Mouse (Mus musculus) liver, embryonic 15.5 days (tissue): ENCODE measurements around the gene Tigd3. TPM values are rescaled to one million over a fixed set of nuclear protein-coding genes. Genes with fewer than 3 reads are reported as not detected.

Experiments used
- ATAC-seq: fragments of 200-750 bp; cut with Nextera tagmentation; 2 replicates; pipeline ENCODE4 v1.8.0; 2017; ENCODE audit warnings: moderate number of reproducible peaks, mild to moderate bottlenecking, moderate library complexity; ENCODE audit not compliant: insufficient read depth
- H3K27ac ChIP-seq: fragments of 300-500 bp; sonication (generic); replicated peaks from 2 replicates; pipeline ENCODE4 v1.5.1; 2015; ENCODE audit warnings: mild to moderate bottlenecking, inconsistent platforms
- H3K27me3 ChIP-seq: fragments of 300-500 bp; sonication (generic); 2 replicates; pipeline ENCODE4 v1.6.1; 2015; ENCODE audit warnings: mild to moderate bottlenecking, inconsistent platforms
- H3K36me3 ChIP-seq: fragments of 300-500 bp; sonication (generic); replicated peaks from 2 replicates; pipeline ENCODE4 v1.6.1; 2015; ENCODE audit warnings: moderate library complexity, mild to moderate bottlenecking, inconsistent platforms
- H3K4me1 ChIP-seq: fragments of 300-500 bp; sonication (generic); replicated peaks from 2 replicates; pipeline ENCODE4 v1.6.1; 2015; ENCODE audit warnings: inconsistent platforms
- H3K4me2 ChIP-seq: fragments of 300-500 bp; sonication (generic); 2 replicates; pipeline ENCODE4 v1.6.1; 2015; ENCODE audit warnings: moderate library complexity, mild to moderate bottlenecking, inconsistent platforms
- H3K4me3 ChIP-seq: fragments of 300-500 bp; sonication (generic); replicated peaks from 2 replicates; pipeline ENCODE4 v1.5.1; 2015; ENCODE audit warnings: mild to moderate bottlenecking, inconsistent platforms
- H3K9ac ChIP-seq: fragments of 300-500 bp; sonication (generic); 2 replicates; pipeline ENCODE4 v1.6.1; 2015; ENCODE audit warnings: moderate library complexity, mild to moderate bottlenecking, inconsistent platforms
- H3K9me3 ChIP-seq: fragments of 300-500 bp; sonication (generic); replicated peaks from 2 replicates; pipeline ENCODE4 v1.6.1; 2016; ENCODE audit warnings: inconsistent platforms
- WGBS: fragments of 180-500 bp; shearing (Covaris S2); methylation state at CpG from one replicate; pipeline ENCODE4 v1.1.7; 2015; ENCODE audit warnings: mixed read lengths; ENCODE audit not compliant: insufficient replicate concordance; 5-methylcytosine and 5-hydroxymethylcytosine counted together
- polyA plus RNA-seq: library from polyadenylated mRNA; unstranded; fragments of >200 nt; fragmentation: Nextera tagmentation; extraction: Ambion mirVana; gene quantifications from 2 replicates; pipeline ENCODE4 v1.2.1, GENCODE M21; 2015

The Tigd3 gene
- polyA plus RNA-seq, 1 experiment from 2014 or later, result 2.8 TPM

- no peak overlapping the region for H3K27ac ChIP-seq
- no peak overlapping the region for H3K4me3 ChIP-seq
- no peak overlapping the region for H3K4me2 ChIP-seq
- H3K36me3 ChIP-seq, result peaks cover 86% of the 10 kb centered on the region
- H3K9me3 ChIP-seq, result no peaks in the 10 kb centered on the region
- H3K9ac ChIP-seq, result no peak overlapping the region
- ATAC-seq, result no peak
- WGBS, result 83% methylated on average over 14 of the region's 14 CpGs
- H3K4me1 ChIP-seq, result no peaks in the 10 kb centered on the region
- H3K27me3 ChIP-seq, result no peaks in the 10 kb centered on the region; the same call in 1 of the 2 replicates
Measured at GRCm38 (mm10) chr19:5862335-5863085, 31.4 kb downstream of the Tigd3 start.

GRCm38 (mm10) chr19:5856604-5857003 lies 37.3 kb downstream of the Tigd3 start:
- H3K27ac ChIP-seq, result no peak overlapping the region
- WGBS, result 76% methylated on average over 9 of the region's 9 CpGs
- H3K27me3 ChIP-seq, result no peaks in the 10 kb centered on the region
- no peak for ATAC-seq
- no peak overlapping the region for H3K4me3 ChIP-seq
- peaks cover 14% of the 10 kb centered on the region for H3K4me1 ChIP-seq
- H3K36me3 ChIP-seq, result peaks cover 67% of the 10 kb centered on the region
- H3K9me3 ChIP-seq, result no peaks in the 10 kb centered on the region
- H3K9ac ChIP-seq, result no peak overlapping the region
- no peak overlapping the region for H3K4me2 ChIP-seq

GRCm38 (mm10) chr19:5852035-5852722 lies 41.8 kb downstream of the Tigd3 start:
- Histone ChIP-seq H3K27ac (no peak overlapping the region), H3K9ac (no peak overlapping the region), H3K36me3 (peaks cover 38% of the 10 kb centered on the region), H3K4me1 (peaks cover 58% of the 10 kb centered on the region), H3K4me2 (peak overlapping the region; percentile 41; the same call in 1 of the 2 replicates), H3K9me3 (no peaks in the 10 kb centered on the region), H3K4me3 (no peak overlapping the region), H3K27me3 (no peaks in the 10 kb centered on the region)
- 76% methylated on average over 12 of the region's 12 CpGs for WGBS
- no peak for ATAC-seq

- peak overlapping the region; percentile 41 for H3K4me2 ChIP-seq
- no peak for ATAC-seq
- no peak overlapping the region for H3K9ac ChIP-seq
- no peaks in the 10 kb centered on the region for H3K9me3 ChIP-seq
- WGBS, result 36% methylated on average over 5 of the region's 5 CpGs
- peaks cover 65% of the 10 kb centered on the region for H3K4me1 ChIP-seq
- no peaks in the 10 kb centered on the region for H3K27me3 ChIP-seq
- H3K27ac ChIP-seq, result peak overlapping the region; percentile 25; the same call in 1 of the 2 replicates
- peaks cover 36% of the 10 kb centered on the region for H3K36me3 ChIP-seq
- no peak overlapping the region for H3K4me3 ChIP-seq
Measured at GRCm38 (mm10) chr19:5851481-5851971, 42.4 kb downstream of the Tigd3 start.

GRCm38 (mm10) chr19:5850860-5851259 lies 43.1 kb downstream of the Tigd3 start:
- Histone ChIP-seq H3K36me3 (peaks cover 29% of the 10 kb centered on the region), H3K9me3 (no peaks in the 10 kb centered on the region), H3K27me3 (no peaks in the 10 kb centered on the region), H3K4me2 (no peak overlapping the region), H3K4me1 (peaks cover 71% of the 10 kb centered on the region), H3K27ac (peak overlapping the region; percentile 97; the same call in 1 of the 2 replicates), H3K9ac (no peak overlapping the region), H3K4me3 (no peak overlapping the region)
- WGBS, result 74% methylated on average over 3 of the region's 3 CpGs
- no peak for ATAC-seq

- Histone ChIP-seq H3K4me2 (peak overlapping the region; percentile 82), H3K27me3 (no peaks in the 10 kb centered on the region), H3K4me1 (peaks cover 78% of the 10 kb centered on the region), H3K9ac (peak overlapping the region; percentile 65), H3K9me3 (no peaks in the 10 kb centered on the region), H3K36me3 (peaks cover 21% of the 10 kb centered on the region), H3K4me3 (peak overlapping the region; percentile 25), H3K27ac (peak overlapping the region; percentile 97)
- whole genome bisulfite sequencing, result 12% methylated on average over 11 of the region's 11 CpGs
- ATAC-seq, result peak; percentile 32
Measured at GRCm38 (mm10) chr19:5849843-5850527, 44.0 kb downstream of the Tigd3 start.

GRCm38 (mm10) chr19:5848826-5849672 lies 44.9 kb downstream of the Tigd3 start:
- Histone ChIP-seq H3K27ac (peak overlapping the region; percentile 97), H3K27me3 (no peaks in the 10 kb centered on the region), H3K9ac (peak overlapping the region; percentile 65), H3K4me3 (peak overlapping the region; percentile 64), H3K4me2 (peak overlapping the region; percentile 82), H3K36me3 (peaks cover 15% of the 10 kb centered on the region), H3K4me1 (peaks cover 87% of the 10 kb centered on the region), H3K9me3 (no peaks in the 10 kb centered on the region)
- no peak for ATAC-seq
- WGBS, result 24% methylated on average over 13 of the region's 13 CpGs

GRCm38 (mm10) chr19:5848032-5848825 lies 45.7 kb downstream of the Tigd3 start:
- Histone ChIP-seq H3K9me3 (no peaks in the 10 kb centered on the region), H3K4me1 (peaks cover 95% of the 10 kb centered on the region), H3K4me2 (peak overlapping the region; percentile 82), H3K27me3 (no peaks in the 10 kb centered on the region), H3K9ac (peak overlapping the region; percentile 65), H3K36me3 (peaks cover 15% of the 10 kb centered on the region), H3K27ac (peak overlapping the region; percentile 97), H3K4me3 (peak overlapping the region; percentile 64)
- 18% methylated on average over 14 of the region's 14 CpGs for WGBS
- peak; percentile 62 for ATAC-seq

GRCm38 (mm10) chr19:5847306-5847796 lies 46.6 kb downstream of the Tigd3 start:
- Histone ChIP-seq H3K27me3 (no peaks in the 10 kb centered on the region), H3K4me3 (peak overlapping the region; percentile 64), H3K9ac (peak overlapping the region; percentile 65), H3K4me1 (peaks cover 98% of the 10 kb centered on the region), H3K36me3 (peaks cover 11% of the 10 kb centered on the region), H3K27ac (peak overlapping the region; percentile 97), H3K9me3 (no peaks in the 10 kb centered on the region), H3K4me2 (peak overlapping the region; percentile 82)
- 35% methylated on average over 4 of the region's 4 CpGs for WGBS
- peak; percentile 21; the same call in 1 of the 2 replicates for ATAC-seq
